9 mouse cellular contexts compared by ENCODE assay signal in the genomic region with DNA sequence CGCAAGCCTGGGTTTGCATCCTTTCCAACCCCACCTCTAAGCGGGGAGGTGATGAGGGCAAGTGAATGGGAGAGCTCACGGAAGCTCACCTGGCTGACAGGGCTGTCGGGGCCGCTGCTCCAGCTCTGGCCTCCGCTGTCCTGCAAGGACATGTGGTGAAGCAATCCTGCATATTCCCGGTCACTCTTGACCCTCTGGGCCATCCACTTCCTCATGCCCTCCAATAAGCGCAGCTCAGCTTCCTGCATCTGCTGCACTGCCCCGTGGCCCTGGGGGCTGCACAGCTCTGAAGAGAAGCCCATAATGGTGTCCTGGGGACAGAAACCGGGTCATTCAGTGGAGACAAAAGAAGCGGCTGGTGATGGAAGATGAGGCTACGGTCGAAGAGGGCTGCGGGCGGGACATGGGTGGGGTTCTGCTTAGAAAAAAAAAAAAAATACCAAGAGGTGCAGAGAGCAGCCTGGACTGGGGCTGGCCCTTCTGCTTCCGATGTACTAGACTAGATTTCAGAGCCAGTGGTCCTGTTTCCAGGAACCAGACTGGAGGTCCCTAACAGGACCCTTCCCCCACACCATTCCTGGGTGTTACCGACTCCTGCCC. TPM values are rescaled to one million over a fixed set of nuclear protein-coding genes. Genes with fewer than 3 reads are reported as not detected.
DNase-seq lines count a peak whose midpoint lies in the region; ATAC-seq lines count a peak whose summit lies in the region.
"Had no signal": no experiment of that assay in that cellular context is flagged by ENCODE, and none has a peak within 500 bp of the region (broad histone marks: within the 10 kb centered on the region; RNA-seq: fewer than 3 reads in every experiment).

No protein-coding gene starts in this region.

- 28% methylated on average over 17 of the region's 17 CpGs for WGBS in forebrain, embryonic 13.5 days
- 31% methylated on average over 17 of the region's 17 CpGs for WGBS in kidney, embryonic 15.5 days

- peaks cover 14% of the 10 kb centered on the region for H3K4me1 ChIP-seq in forebrain, embryonic 13.5 days
- H3K4me1 ChIP-seq in kidney, embryonic 15.5 days = peaks cover 36% of the 10 kb centered on the region

- H3K27me3 ChIP-seq in forebrain, embryonic 13.5 days = peaks cover 22% of the 10 kb centered on the region
- H3K27me3 ChIP-seq in kidney, embryonic 15.5 days = no peaks in the 10 kb centered on the region
- H3K27me3 ChIP-seq: Patski had no signal

- no peaks in the 10 kb centered on the region for H3K9me3 ChIP-seq in forebrain, embryonic 13.5 days (replicated peaks)
- H3K9me3 ChIP-seq in kidney, embryonic 15.5 days (replicated peaks) = no peaks in the 10 kb centered on the region

- intact Hi-C loops in heart, postnatal 25 days (cut with DNase I) = loop anchor here (10.0 kb wide), 1 partner anchor 298 kb away; a partner anchor contains a TSS

- H3K27ac ChIP-seq in forebrain, embryonic 13.5 days = no peak overlapping the region
- peak overlapping the region; percentile 85 for H3K27ac ChIP-seq in kidney, embryonic 15.5 days

- peak; percentile 97 for DNase-seq in heart, adult 11 months
- DNase-seq in heart, postnatal 25 days (ENCODE audit: low spot score) = no peak
- DNase-seq in lung, postnatal 4 days = peak; percentile 61 to 63
- DNase-seq in testis, postnatal 10 days (ENCODE audit: low spot score) = peak; percentile 50
- no peak for DNase-seq in urinary bladder, postnatal 14 days (ENCODE audit: low spot score)

- H3K4me2 ChIP-seq in forebrain, embryonic 13.5 days = peak overlapping the region; percentile 34
- H3K4me2 ChIP-seq in kidney, embryonic 15.5 days = peak overlapping the region; percentile 64

- H3K9ac ChIP-seq in forebrain, embryonic 13.5 days = 0 out of 2 replicates have a peak overlapping the region, but pooled peaks have one; percentile 47
- peak overlapping the region; percentile 44 for H3K9ac ChIP-seq in kidney, embryonic 15.5 days

- H3K4me3 ChIP-seq in forebrain, embryonic 13.5 days = 0 out of 2 replicates have a peak overlapping the region, but pooled peaks have one; percentile 4
- peak overlapping the region; percentile 42 for H3K4me3 ChIP-seq in kidney, embryonic 15.5 days (replicated peaks)

- ATAC-seq in forebrain, embryonic 13.5 days = no peak
- no peak for ATAC-seq in kidney, embryonic 15.5 days (replicated peaks; ENCODE audit: low FRiP score)
- ATAC-seq in inflammation-experienced regulatory T-cells, adult 6 months = no peak
- ATAC-seq: Patski had no signal

- H3K36me3 ChIP-seq in forebrain, embryonic 13.5 days (ENCODE audit: poor library complexity, severe bottlenecking) = peaks cover 25% of the 10 kb centered on the region
- peaks cover 27% of the 10 kb centered on the region for H3K36me3 ChIP-seq in kidney, embryonic 15.5 days

RNA-seq across cellular contexts. Expression of a gene that starts 0.6 kb away (rescaled TPM):
- 10 to 100 TPM; 11.9 to 13.6 TPM for total RNA-seq in heart, postnatal 25 days (2021)
- 4.0 and 4.1 TPM in 2 replicates for polyA plus RNA-seq in forebrain, embryonic 13.5 days (2015; fragmentation: Nextera tagmentation; extraction: Ambion mirVana)
- 14.9 and 18.5 TPM in 2 replicates for polyA plus RNA-seq in kidney, embryonic 15.5 days (2015; fragmentation: Nextera tagmentation; extraction: Ambion mirVana)
- polyA plus RNA-seq in inflammation-experienced regulatory T-cells, adult 6 months (2017; shearing (Covaris generic)) = 1 to 10 TPM in 2 of 3 experiments, under 1 TPM in 1; 0.54 to 5.8 (median 2.4) TPM

RNA-seq across cellular contexts. Expression of a gene that starts 16.0 kb away (rescaled TPM):
- 10 to 100 TPM; 67.2 to 67.5 TPM for total RNA-seq in heart, postnatal 25 days (2021)
- polyA plus RNA-seq in forebrain, embryonic 13.5 days (2015; fragmentation: Nextera tagmentation; extraction: Ambion mirVana) = 15.5 and 16.8 TPM in 2 replicates
- 16.2 and 20.8 TPM in 2 replicates for polyA plus RNA-seq in kidney, embryonic 15.5 days (2015; fragmentation: Nextera tagmentation; extraction: Ambion mirVana)
- 10 to 100 TPM; 11.1 to 30.9 (median 16.4) TPM for polyA plus RNA-seq in inflammation-experienced regulatory T-cells, adult 6 months (2017; shearing (Covaris generic))

RNA-seq across cellular contexts. Expression of a gene that starts 18.1 kb away (rescaled TPM):
- 100 to 1,000 TPM; 106 to 118 TPM for total RNA-seq in heart, postnatal 25 days (2021)
- 3.0 and 3.4 TPM in 2 replicates for polyA plus RNA-seq in forebrain, embryonic 13.5 days (2015; fragmentation: Nextera tagmentation; extraction: Ambion mirVana)
- 12.9 and 13.5 TPM in 2 replicates for polyA plus RNA-seq in kidney, embryonic 15.5 days (2015; fragmentation: Nextera tagmentation; extraction: Ambion mirVana)
- 10 to 100 TPM in 1 of 3 experiments, 1 to 10 TPM in 2; 8.4 to 19.1 (median 8.6) TPM for polyA plus RNA-seq in inflammation-experienced regulatory T-cells, adult 6 months (2017; shearing (Covaris generic))

RNA-seq across cellular contexts. Expression of a gene that starts 44.2 kb away (rescaled TPM):
- 10 to 100 TPM; 35.2 to 38.9 TPM for total RNA-seq in heart, postnatal 25 days (2021)
- 22.3 and 23.9 TPM in 2 replicates for polyA plus RNA-seq in forebrain, embryonic 13.5 days (2015; fragmentation: Nextera tagmentation; extraction: Ambion mirVana)
- polyA plus RNA-seq in kidney, embryonic 15.5 days (2015; fragmentation: Nextera tagmentation; extraction: Ambion mirVana) = 18.9 and 21.1 TPM in 2 replicates
- 10 to 100 TPM in 1 of 3 experiments, 1 to 10 TPM in 2; 1.8 to 12.2 (median 8.2) TPM for polyA plus RNA-seq in inflammation-experienced regulatory T-cells, adult 6 months (2017; shearing (Covaris generic))

RNA-seq across cellular contexts. Expression of a gene that starts 46.3 kb away (rescaled TPM):
- 10 to 100 TPM; 13.5 to 15.8 TPM for total RNA-seq in heart, postnatal 25 days (2021)
- 40.8 and 46.2 TPM in 2 replicates for polyA plus RNA-seq in forebrain, embryonic 13.5 days (2015; fragmentation: Nextera tagmentation; extraction: Ambion mirVana)
- 38.9 and 41.1 TPM in 2 replicates for polyA plus RNA-seq in kidney, embryonic 15.5 days (2015; fragmentation: Nextera tagmentation; extraction: Ambion mirVana)
- polyA plus RNA-seq in inflammation-experienced regulatory T-cells, adult 6 months (2017; shearing (Covaris generic)) = 10 to 100 TPM; 39.3 to 51.1 (median 40.1) TPM

Comparison
In these comparisons a context has a peak if more than half of its experiments do, and no peak if none do; other contexts are left out.
1. DNase-seq: peak in heart, adult 11 months (single experiment), lung, postnatal 4 days (2 of 2) and testis, postnatal 10 days (single experiment); none in heart, postnatal 25 days (single experiment) and urinary bladder, postnatal 14 days (single experiment).